Mouse (Mus musculus) midbrain, embryonic 11.5 days (tissue): ENCODE results near the gene Otoa. TPM values are rescaled to one million over a fixed set of nuclear protein-coding genes. Genes with fewer than 3 reads are reported as not detected.

ENCODE experiments used
- ATAC-seq: fragments of 200-750 bp; cut with Nextera tagmentation; 2 replicates; pipeline ENCODE4 v1.8.0; 2017; ENCODE audit warnings: moderate TSS enrichment, moderate library complexity; ENCODE audit not compliant: low FRiP score
- DNase-seq: peaks from one replicate; pipeline ENCODE4 v3.0.0; 2015; ENCODE audit warnings: low spot score; ENCODE audit errors: missing footprints
- H3K27ac ChIP-seq: fragments of 300-500 bp; sonication (generic); 2 replicates; pipeline ENCODE4 v1.5.1; 2014; ENCODE audit warnings: low read depth, low read length
- H3K27me3 ChIP-seq: fragments of 300-500 bp; sonication (generic); 2 replicates; pipeline ENCODE4 v1.6.1; 2014; ENCODE audit warnings: mild to moderate bottlenecking, low read length, moderate library complexity, mixed read lengths; ENCODE audit not compliant: control insufficient read depth, insufficient read depth
- H3K36me3 ChIP-seq: fragments of 300-500 bp; sonication (generic); 2 replicates; pipeline ENCODE4 v1.6.1; 2014; ENCODE audit warnings: mild to moderate bottlenecking, low read length, moderate library complexity, mixed read lengths; ENCODE audit not compliant: control insufficient read depth, insufficient read depth
- H3K4me1 ChIP-seq: fragments of 300-500 bp; sonication (generic); 2 replicates; pipeline ENCODE4 v1.6.1; 2014; ENCODE audit warnings: low read length; ENCODE audit not compliant: control insufficient read depth, insufficient read depth
- H3K4me2 ChIP-seq: fragments of 300-500 bp; sonication (generic); 2 replicates; pipeline ENCODE4 v1.6.1; 2014; ENCODE audit warnings: mild to moderate bottlenecking, moderate library complexity
- H3K4me3 ChIP-seq: fragments of 300-500 bp; sonication (generic); 2 replicates; pipeline ENCODE4 v1.5.1; 2014; ENCODE audit warnings: low read depth, low read length
- H3K9ac ChIP-seq: fragments of 300-500 bp; sonication (generic); 2 replicates; pipeline ENCODE4 v1.6.1; 2014; ENCODE audit warnings: low read length
- H3K9me3 ChIP-seq: fragments of 300-500 bp; sonication (generic); 2 replicates; pipeline ENCODE4 v1.6.1; 2016; ENCODE audit warnings: low read length; ENCODE audit not compliant: control insufficient read depth
- WGBS: fragments of 180-500 bp; shearing (Covaris S2); extraction: QIAGEN DNeasy Blood & Tissue Kit; methylation state at CpG from one replicate; pipeline ENCODE4 v1.1.7; 2014; 5-methylcytosine and 5-hydroxymethylcytosine counted together
- polyA plus RNA-seq: library from polyadenylated mRNA; unstranded; fragments of >200 nt; fragmentation: Nextera tagmentation; extraction: Ambion mirVana; gene quantifications from 2 replicates; pipeline ENCODE4 v1.2.1, GENCODE M21; 2014

The Otoa gene
- polyA plus RNA-seq, 1 experiment from 2014 or later: 0.14 TPM

- Histone ChIP-seq H3K36me3 (no peaks in the 10 kb centered on the region), H3K27me3 (no peaks in the 10 kb centered on the region), H3K4me1 (no peaks in the 10 kb centered on the region), H3K9me3 (no peaks in the 10 kb centered on the region), H3K4me2 (no peak overlapping the region), H3K27ac (no peak overlapping the region), H3K4me3 (no peak overlapping the region), H3K9ac (no peak overlapping the region)
- no peak for DNase-seq
- ATAC-seq: no peak
- WGBS: 93% methylated on average over 6 of the region's 6 CpGs
Measured at GRCm38 (mm10) chr7:121045671-121046453, 35.6 kb upstream of the Otoa start.

GRCm38 (mm10) chr7:121047624-121048023, 33.8 kb upstream of the Otoa start:
- no peak overlapping the region for H3K9ac ChIP-seq
- H3K4me2 ChIP-seq: no peak overlapping the region
- no peak for ATAC-seq
- DNase-seq: no peak
- no peak overlapping the region for H3K27ac ChIP-seq
- H3K36me3 ChIP-seq: no peaks in the 10 kb centered on the region; the same call in 1 of the 2 replicates
- no peaks in the 10 kb centered on the region for H3K27me3 ChIP-seq
- H3K9me3 ChIP-seq: no peaks in the 10 kb centered on the region
- H3K4me3 ChIP-seq: no peak overlapping the region
- H3K4me1 ChIP-seq: no peaks in the 10 kb centered on the region
- 95% methylated on average over 2 of the region's 2 CpGs for WGBS

- WGBS: 93% methylated on average over 4 of the region's 4 CpGs
- Histone ChIP-seq H3K36me3 (peaks cover 2% of the 10 kb centered on the region; the same call in 1 of the 2 replicates), H3K27me3 (no peaks in the 10 kb centered on the region), H3K9ac (no peak overlapping the region), H3K4me1 (no peaks in the 10 kb centered on the region), H3K9me3 (no peaks in the 10 kb centered on the region), H3K4me2 (no peak overlapping the region), H3K27ac (no peak overlapping the region), H3K4me3 (no peak overlapping the region)
- peak; percentile 74 for DNase-seq
- no peak for ATAC-seq
Measured at GRCm38 (mm10) chr7:121053071-121053470, 28.4 kb upstream of the Otoa start.

- H3K27me3 ChIP-seq: no peaks in the 10 kb centered on the region
- 68% methylated on average over 6 of the region's 6 CpGs for whole genome bisulfite sequencing
- no peaks in the 10 kb centered on the region for H3K4me1 ChIP-seq
- H3K4me3 ChIP-seq: no peak overlapping the region
- no peak overlapping the region for H3K4me2 ChIP-seq
- H3K9ac ChIP-seq: no peak overlapping the region
- ATAC-seq (no peak), DNase-seq (no peak)
- no peaks in the 10 kb centered on the region for H3K9me3 ChIP-seq
- 0 out of 2 replicates have a peak, but pooled peaks cover 2% of the 10 kb centered on the region for H3K36me3 ChIP-seq
- H3K27ac ChIP-seq: no peak overlapping the region
Measured at GRCm38 (mm10) chr7:121059477-121060218, 21.8 kb upstream of the Otoa start.

GRCm38 (mm10) chr7:121064309-121064708, 17.1 kb upstream of the Otoa start:
- DNase-seq: no peak
- ATAC-seq: no peak
- Histone ChIP-seq H3K27ac (no peak overlapping the region), H3K4me3 (no peak overlapping the region), H3K9me3 (no peaks in the 10 kb centered on the region), H3K9ac (no peak overlapping the region), H3K4me2 (no peak overlapping the region), H3K27me3 (no peaks in the 10 kb centered on the region), H3K4me1 (no peaks in the 10 kb centered on the region), H3K36me3 (no peaks in the 10 kb centered on the region)
- 65% methylated on average over 4 of the region's 4 CpGs for WGBS

GRCm38 (mm10) chr7:121071276-121071675, 10.2 kb upstream of the Otoa start:
- no peaks in the 10 kb centered on the region for H3K27me3 ChIP-seq
- DNase-seq (peak; percentile 56), ATAC-seq (no peak)
- H3K4me3 ChIP-seq: no peak overlapping the region
- no peaks in the 10 kb centered on the region; the same call in 1 of the 2 replicates for H3K4me1 ChIP-seq
- no peak overlapping the region for H3K9ac ChIP-seq
- no peaks in the 10 kb centered on the region for H3K9me3 ChIP-seq
- 90% methylated on average over 4 of the region's 4 CpGs for WGBS
- H3K4me2 ChIP-seq: no peak overlapping the region
- no peak overlapping the region for H3K27ac ChIP-seq
- peaks cover 5% of the 10 kb centered on the region; the same call in 1 of the 2 replicates for H3K36me3 ChIP-seq

GRCm38 (mm10) chr7:121072506-121072905, 8.9 kb upstream of the Otoa start:
- H3K4me3 ChIP-seq: no peak overlapping the region
- ATAC-seq (no peak), DNase-seq (no peak)
- no peak overlapping the region for H3K4me2 ChIP-seq
- no peaks in the 10 kb centered on the region; the same call in 1 of the 2 replicates for H3K4me1 ChIP-seq
- 90% methylated on average over 5 of the region's 5 CpGs for WGBS
- H3K36me3 ChIP-seq: peaks cover 7% of the 10 kb centered on the region; the same call in 1 of the 2 replicates
- no peak overlapping the region for H3K9ac ChIP-seq
- H3K27ac ChIP-seq: no peak overlapping the region
- no peaks in the 10 kb centered on the region for H3K9me3 ChIP-seq
- H3K27me3 ChIP-seq: no peaks in the 10 kb centered on the region

GRCm38 (mm10) chr7:121074281-121074680, 7.2 kb upstream of the Otoa start, which contains the start of gene Igsf6:
Igsf6 (minus strand) TSS chr7:121074572.
- Histone ChIP-seq H3K4me1 (no peaks in the 10 kb centered on the region; the same call in 1 of the 2 replicates), H3K4me2 (no peak within 1 kb of the TSS), H3K9ac (no peak within 1 kb of the TSS), H3K4me3 (no peak within 1 kb of the TSS), H3K27me3 (no peaks in the 10 kb centered on the region), H3K36me3 (peaks cover 12% of the 10 kb centered on the region), H3K27ac (no peak within 1 kb of the TSS), H3K9me3 (no peaks in the 10 kb centered on the region)
- WGBS: 76% methylated on average over 11 of the region's 11 CpGs
- ATAC-seq (no peak), DNase-seq (peak; percentile 68)
